Mouse (Mus musculus) MEL (cell line): ENCODE results near the gene Cd101.

Experiments
- BHLHE40 ChIP-seq: IDR thresholded peaks from 2 replicates; pipeline ENCODE4 v1.6.1; 2012; ENCODE audit warnings: low read depth, mild to moderate bottlenecking, inconsistent platforms, low read length, improper control_type of control experiment, borderline replicate concordance
- CTCF ChIP-seq, 3 experiments: IDR thresholded peaks in 2 of 3; conservative IDR thresholded peaks in 1 of 3; 2 replicates each; pipeline ENCODE4 v1.5.1; 2011 to 2012; ENCODE audit warnings: low read length in 3 of 3, low read depth in 2 of 3, mild to moderate bottlenecking in 2 of 3, improper control_type of control experiment in 1 of 3, inconsistent platforms in 1 of 3, mixed read lengths in 1 of 3, moderate library complexity in 1 of 3; ENCODE audit not compliant: control insufficient read depth in 1 of 3, insufficient read depth in 1 of 3, poor library complexity in 1 of 3, severe bottlenecking in 1 of 3
- E2F4 ChIP-seq: IDR thresholded peaks from 2 replicates; pipeline ENCODE4 v1.6.1; 2011; ENCODE audit warnings: low read depth, low read length, improper control_type of control experiment, borderline replicate concordance
- EP300 ChIP-seq, 2 experiments: IDR thresholded peaks; 2 replicates each; pipeline ENCODE4 v1.6.1; 2011; ENCODE audit warnings: improper control_type of control experiment in 2 of 2, low read length in 2 of 2, low read depth in 1 of 2, mild to moderate bottlenecking in 1 of 2
- GATA1 ChIP-seq: IDR thresholded peaks from 2 replicates; pipeline ENCODE4 v1.6.1; 2011; ENCODE audit warnings: low read depth, low read length, improper control_type of control experiment
- JUND ChIP-seq: IDR thresholded peaks from 2 replicates; pipeline ENCODE4 v1.6.1; 2011; ENCODE audit warnings: low read depth, mild to moderate bottlenecking, improper control_type of control experiment, low read length
- KAT2A ChIP-seq: conservative IDR thresholded peaks from 2 replicates; pipeline ENCODE4 v1.6.1; 2012; ENCODE audit warnings: low read depth, low read length, improper control_type of control experiment, inconsistent platforms
- MAFK ChIP-seq: IDR thresholded peaks from 2 replicates; pipeline ENCODE4 v1.6.1; 2011; ENCODE audit warnings: low read depth, mild to moderate bottlenecking, low read length, improper control_type of control experiment, borderline replicate concordance
- MXI1 ChIP-seq: IDR thresholded peaks from 2 replicates; pipeline ENCODE4 v1.6.1; 2011; ENCODE audit warnings: mild to moderate bottlenecking, low read depth, low read length, improper control_type of control experiment
- NELFE ChIP-seq: IDR thresholded peaks from 2 replicates; pipeline ENCODE4 v1.6.1; 2011; ENCODE audit warnings: low read depth, low read length, improper control_type of control experiment
- POLR2A ChIP-seq, 2 experiments: IDR thresholded peaks; 2 replicates each; pipeline ENCODE4 v1.6.1; 2011 to 2012; ENCODE audit warnings: low read length in 2 of 2, mild to moderate bottlenecking in 2 of 2, control low read depth in 1 of 2, improper control_type of control experiment in 1 of 2, low read depth in 1 of 2, moderate library complexity in 1 of 2; ENCODE audit not compliant: control insufficient read depth in 1 of 2, insufficient read depth in 1 of 2, poor library complexity in 1 of 2
- SIN3A ChIP-seq: IDR thresholded peaks from 2 replicates; pipeline ENCODE4 v1.6.1; 2012; ENCODE audit warnings: low read length, improper control_type of control experiment, inconsistent platforms
- TCF12 ChIP-seq: IDR thresholded peaks from 2 replicates; pipeline ENCODE4 v1.6.1; 2014; ENCODE audit warnings: low read depth, mild to moderate bottlenecking, inconsistent platforms, low read length, improper control_type of control experiment, moderate library complexity
- USF1 ChIP-seq: IDR thresholded peaks from 2 replicates; pipeline ENCODE4 v1.6.1; 2014; ENCODE audit warnings: low read depth, mild to moderate bottlenecking, inconsistent platforms, low read length, improper control_type of control experiment, moderate library complexity

GRCm38 (mm10) chr3:101077710-101078100 lies 48.3 kb upstream of the Cd101 start:
- no peak for TF ChIP-seq KAT2A
- TF ChIP-seq POLR2A (IDR thresholded peaks at IDR 0.05; ENCODE audit: control insufficient read depth in 1 of 2, insufficient read depth in 1 of 2, low read depth in 1 of 2, low read length in 2 of 2, poor library complexity in 1 of 2): no peak
- TF ChIP-seq SIN3A: no peak
- TF ChIP-seq CTCF (IDR thresholded peaks at IDR 0.05 in 2 of 3, conservative IDR thresholded peaks at IDR 0.05 in 1 of 3; ENCODE audit: control insufficient read depth in 1 of 3, insufficient read depth in 1 of 3, low read depth in 2 of 3, low read length in 3 of 3, poor library complexity in 1 of 3, severe bottlenecking in 1 of 3): no peak
- no peak for TF ChIP-seq GATA1
- TF ChIP-seq TCF12: no peak
- no peak for TF ChIP-seq MXI1
- TF ChIP-seq NELFE: no peak
- TF ChIP-seq JUND: no peak
- TF ChIP-seq MAFK: no peak
- TF ChIP-seq EP300 (IDR thresholded peaks at IDR 0.05; ENCODE audit: low read depth in 1 of 2, low read length in 2 of 2): no peak
- no peak for TF ChIP-seq BHLHE40
- TF ChIP-seq USF1: no peak
- TF ChIP-seq E2F4: no peak
